Mouse (Mus musculus): ENCODE data around the gene Tns3.

Gene Tns3

GRCm38 (mm10) chr11:8591271-8591670, 73.1 kb downstream of the Tns3 start:
- in situ Hi-C loops (cut with MboI; ENCODE audit: low pct_unique_long_range_greater_than_20kb in 1 of 2, low sequenced_read_pairs in 2 of 2, unreplicated experiment in 1 of 2) = no loop called here

- in situ Hi-C loops (cut with MboI; ENCODE audit: low pct_unique_long_range_greater_than_20kb in 1 of 2, low sequenced_read_pairs in 2 of 2, unreplicated experiment in 1 of 2) = no loop called here
These were observed 75.0 kb downstream of the Tns3 start for GRCm38 (mm10) chr11:8589226-8589905.

GRCm38 (mm10) chr11:8587941-8588340, 76.4 kb downstream of the Tns3 start:
- in situ Hi-C loops (cut with MboI; ENCODE audit: low pct_unique_long_range_greater_than_20kb in 1 of 2, low sequenced_read_pairs in 2 of 2, unreplicated experiment in 1 of 2) = no loop called here

GRCm38 (mm10) chr11:8586996-8587644, 77.2 kb downstream of the Tns3 start:
- in situ Hi-C loops (cut with MboI; ENCODE audit: low pct_unique_long_range_greater_than_20kb in 1 of 2, low sequenced_read_pairs in 2 of 2, unreplicated experiment in 1 of 2) = no loop called here

GRCm38 (mm10) chr11:8586374-8586773, 78.0 kb downstream of the Tns3 start:
- in situ Hi-C loops (cut with MboI; ENCODE audit: low pct_unique_long_range_greater_than_20kb in 1 of 2, low sequenced_read_pairs in 2 of 2, unreplicated experiment in 1 of 2) = no loop called here

GRCm38 (mm10) chr11:8585686-8586085, 78.6 kb downstream of the Tns3 start:
- in situ Hi-C loops (cut with MboI; ENCODE audit: low pct_unique_long_range_greater_than_20kb in 1 of 2, low sequenced_read_pairs in 2 of 2, unreplicated experiment in 1 of 2) = no loop called here

- in situ Hi-C loops (cut with MboI; ENCODE audit: low pct_unique_long_range_greater_than_20kb in 1 of 2, low sequenced_read_pairs in 2 of 2, unreplicated experiment in 1 of 2) = no loop called here
These were observed 79.4 kb downstream of the Tns3 start for GRCm38 (mm10) chr11:8584925-8585324.

- in situ Hi-C loops (cut with MboI; ENCODE audit: low pct_unique_long_range_greater_than_20kb in 1 of 2, low sequenced_read_pairs in 2 of 2, unreplicated experiment in 1 of 2) = no loop called here
These were observed 80.0 kb downstream of the Tns3 start for GRCm38 (mm10) chr11:8584307-8584706.

GRCm38 (mm10) chr11:8583137-8583536, 81.2 kb downstream of the Tns3 start:
- in situ Hi-C loops (cut with MboI; ENCODE audit: low pct_unique_long_range_greater_than_20kb in 1 of 2, low sequenced_read_pairs in 2 of 2, unreplicated experiment in 1 of 2) = no loop called here

GRCm38 (mm10) chr11:8582101-8582920, 82.0 kb downstream of the Tns3 start:
- in situ Hi-C loops (cut with MboI; ENCODE audit: low pct_unique_long_range_greater_than_20kb in 1 of 2, low sequenced_read_pairs in 2 of 2, unreplicated experiment in 1 of 2) = no loop called here

- in situ Hi-C loops (cut with MboI; ENCODE audit: low pct_unique_long_range_greater_than_20kb in 1 of 2, low sequenced_read_pairs in 2 of 2, unreplicated experiment in 1 of 2) = no loop called here
These were observed 84.5 kb downstream of the Tns3 start for GRCm38 (mm10) chr11:8579789-8580188.

- in situ Hi-C loops (cut with MboI; ENCODE audit: low pct_unique_long_range_greater_than_20kb in 1 of 2, low sequenced_read_pairs in 2 of 2, unreplicated experiment in 1 of 2) = no loop called here
These were observed 88.8 kb downstream of the Tns3 start for GRCm38 (mm10) chr11:8575217-8576180.

- in situ Hi-C loops (cut with MboI; ENCODE audit: low pct_unique_long_range_greater_than_20kb in 1 of 2, low sequenced_read_pairs in 2 of 2, unreplicated experiment in 1 of 2) = no loop called here
These were observed 89.8 kb downstream of the Tns3 start for GRCm38 (mm10) chr11:8574562-8574961.

- in situ Hi-C loops (cut with MboI; ENCODE audit: low pct_unique_long_range_greater_than_20kb in 1 of 2, low sequenced_read_pairs in 2 of 2, unreplicated experiment in 1 of 2) = no loop called here
These were observed 91.6 kb downstream of the Tns3 start for GRCm38 (mm10) chr11:8572762-8573161.

GRCm38 (mm10) chr11:8569232-8570028, 94.9 kb downstream of the Tns3 start:
- in situ Hi-C loops (cut with MboI; ENCODE audit: low pct_unique_long_range_greater_than_20kb in 1 of 2, low sequenced_read_pairs in 2 of 2, unreplicated experiment in 1 of 2) = no loop called here

GRCm38 (mm10) chr11:8568829-8569228, 95.5 kb downstream of the Tns3 start:
- in situ Hi-C loops (cut with MboI; ENCODE audit: low pct_unique_long_range_greater_than_20kb in 1 of 2, low sequenced_read_pairs in 2 of 2, unreplicated experiment in 1 of 2) = no loop called here

GRCm38 (mm10) chr11:8566250-8566853, 98.0 kb downstream of the Tns3 start:
- in situ Hi-C loops (cut with MboI; ENCODE audit: low pct_unique_long_range_greater_than_20kb in 1 of 2, low sequenced_read_pairs in 2 of 2, unreplicated experiment in 1 of 2) = no loop called here

All from mouse embryonic stem cell (cell line).